Mouse (Mus musculus) layer of hippocampus, postnatal 14 days (tissue): ENCODE results near the gene Mfsd4b3. TPM values are rescaled to one million over a fixed set of nuclear protein-coding genes. Genes with fewer than 3 reads are reported as not detected.
A peak's percentile ranks its signal among the peaks of the same experiment; 100 is the strongest.
"Not testable (repeated sequence)": the region's sequence is repeated elsewhere in the genome, so short reads cannot be mapped to it uniquely, and the experiment has no call there.

Experiments used
- DNase-seq, 2 experiments: peaks; one replicate each; pipeline ENCODE4 v3.0.0; 2021 to 2022; ENCODE audit warnings: low spot score in 2 of 2, mixed read lengths in 1 of 2
- total RNA-seq, 2 experiments: library from RNA; stranded (reverse); gene quantifications; 2 replicates each; pipeline ENCODE4 v1.2.3; 2021

The Mfsd4b3 gene
- total RNA-seq, 2 experiments from 2014 or later, result 0.39 TPM; not detected in 1

GRCm38 (mm10) chr10:39926616-39927139 lies 33.3 kb downstream of the Mfsd4b3 start, which contains the start of gene Mfsd4b2:
Mfsd4b2 (minus strand) TSS chr10:39926923.
- no peak for DNase-seq

GRCm38 (mm10) chr10:39924556-39924955 lies 35.4 kb downstream of the Mfsd4b3 start:
- not testable (repeated sequence) for DNase-seq

- DNase-seq, result no peak
These were observed 47.3 kb downstream of the Mfsd4b3 start for GRCm38 (mm10) chr10:39912616-39913015.

- no peak for DNase-seq
These were observed 51.0 kb downstream of the Mfsd4b3 start for GRCm38 (mm10) chr10:39908768-39909441.

- no peak for DNase-seq
These were observed 52.9 kb downstream of the Mfsd4b3 start for GRCm38 (mm10) chr10:39906799-39907658.

GRCm38 (mm10) chr10:39904191-39904590 lies 55.8 kb downstream of the Mfsd4b3 start:
- no peak for DNase-seq

GRCm38 (mm10) chr10:39898874-39899371 lies 61.0 kb downstream of the Mfsd4b3 start, which contains the start of gene Mfsd4b4:
Mfsd4b4 (minus strand) TSS chr10:39899238.
- peak; percentile 75 to 85 for DNase-seq

Other genes with a start within 250 kb of the Mfsd4b3 start
- gene Rev3l, start 228.0 kb downstream of the Mfsd4b3 start, total RNA-seq, result 10 to 100 TPM; 60.3 to 61.9 TPM
- 1 to 10 TPM; 6.9 to 7.3 TPM for gene Mfsd4b4, start 60.9 kb downstream of the Mfsd4b3 start, total RNA-seq
- under 1 TPM; 0.18 to 0.21 TPM for gene Mfsd4b2, start 33.2 kb downstream of the Mfsd4b3 start, total RNA-seq
- gene Mfsd4b5, start 26.5 kb upstream of the Mfsd4b3 start, total RNA-seq, result under 1 TPM; 0.25 to 0.45 TPM
- 1 to 10 TPM in 1 of 2 experiments, under 1 TPM in 1; 0.12 to 1.2 TPM for gene Mfsd4b1, start 65.1 kb upstream of the Mfsd4b3 start, total RNA-seq
- 1 to 10 TPM; 1.4 to 1.8 TPM for gene Slc16a10, start 182.1 kb upstream of the Mfsd4b3 start, total RNA-seq